Mouse (Mus musculus) heart, postnatal 4 days (tissue): ENCODE results near the gene Atp4a. TPM values are rescaled to one million over a fixed set of nuclear protein-coding genes. Genes with fewer than 3 reads are reported as not detected.

Source experiments
- DNase-seq: peaks from one replicate; pipeline ENCODE4 v3.0.0; 2021
- total RNA-seq, 2 experiments: library from RNA; stranded (reverse); gene quantifications; 2 replicates each; pipeline ENCODE4 v1.2.3; 2021

Atp4a gene
- total RNA-seq: under 1 TPM; 0.14 to 0.74 TPM

GRCm38 (mm10) chr7:30711942-30712341 is at the start of gene Atp4a:
Gene Atp4a (plus strand): TSS chr7:30712209.
- DNase-seq: no peak

DNA sequence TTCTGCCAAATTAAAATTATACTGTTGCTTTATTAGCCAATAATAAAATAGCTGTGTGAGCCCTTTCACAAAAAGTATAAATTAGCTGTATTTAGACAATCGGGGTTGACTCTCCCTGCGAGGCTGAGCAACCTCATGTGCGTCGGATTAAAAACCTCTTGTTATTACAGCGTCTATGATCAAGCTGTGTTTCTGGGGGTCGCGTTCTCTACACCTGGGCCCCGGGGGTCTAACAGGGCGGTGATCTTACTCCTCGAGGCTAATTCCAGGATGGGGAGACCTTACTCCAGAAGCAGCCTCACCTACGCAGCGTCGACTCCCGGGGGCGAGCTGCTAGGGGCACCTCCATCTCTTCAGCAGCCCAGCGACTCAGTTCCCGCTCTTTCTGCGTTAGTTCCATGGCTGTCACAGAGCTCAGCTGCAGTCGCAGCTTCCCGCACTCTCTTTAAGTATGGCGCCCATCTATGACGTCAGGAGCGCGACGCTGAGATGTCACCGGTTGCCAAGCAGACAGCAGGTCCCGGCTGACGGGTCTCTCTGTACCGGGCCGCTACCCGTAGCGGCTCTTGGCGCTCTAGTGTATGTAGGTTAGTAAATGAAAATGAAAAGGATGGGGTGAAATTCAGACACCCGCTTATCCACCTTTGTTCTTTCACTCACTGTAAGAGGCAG is 47.3 kb upstream of the Atp4a start, which contains the start of gene Haus5:
TSS of gene Haus5 (minus strand) at position 466 of the 672 bp plus-strand sequence.
- peak; percentile 93 for DNase-seq

- no peak for DNase-seq
These were observed 46.7 kb upstream of the Atp4a start for GRCm38 (mm10) chr7:30665321-30665720.

DNA sequence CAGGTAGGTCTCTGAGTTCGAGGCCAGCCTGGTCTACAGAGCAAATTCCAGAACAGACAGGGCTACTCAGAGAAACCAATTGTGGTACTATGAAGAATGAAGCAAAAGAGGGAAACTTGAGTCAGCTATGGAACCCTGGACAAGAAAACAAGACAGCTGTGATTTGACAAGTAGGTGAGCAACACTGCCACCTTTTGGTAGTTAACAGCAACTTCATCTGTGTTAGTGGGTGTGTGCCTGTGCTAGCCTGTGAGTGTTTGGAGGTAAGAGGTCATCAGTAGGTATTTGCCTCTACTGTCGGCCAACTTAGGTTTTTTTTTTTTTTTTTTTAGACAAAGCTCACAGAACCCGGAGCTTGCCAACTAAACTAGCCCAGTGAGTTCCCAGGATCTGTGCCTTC is 42.8 kb upstream of the Atp4a start:
- no peak for DNase-seq

- no peak for DNase-seq
These were observed 40.5 kb upstream of the Atp4a start, which contains the start of gene Pmis2 for GRCm38 (mm10) chr7:30671480-30671879. Gene Pmis2 (minus strand): TSS chr7:30671605.

- peak; percentile 88 for DNase-seq
These were observed 33.6 kb upstream of the Atp4a start for GRCm38 (mm10) chr7:30678263-30678975.

DNA sequence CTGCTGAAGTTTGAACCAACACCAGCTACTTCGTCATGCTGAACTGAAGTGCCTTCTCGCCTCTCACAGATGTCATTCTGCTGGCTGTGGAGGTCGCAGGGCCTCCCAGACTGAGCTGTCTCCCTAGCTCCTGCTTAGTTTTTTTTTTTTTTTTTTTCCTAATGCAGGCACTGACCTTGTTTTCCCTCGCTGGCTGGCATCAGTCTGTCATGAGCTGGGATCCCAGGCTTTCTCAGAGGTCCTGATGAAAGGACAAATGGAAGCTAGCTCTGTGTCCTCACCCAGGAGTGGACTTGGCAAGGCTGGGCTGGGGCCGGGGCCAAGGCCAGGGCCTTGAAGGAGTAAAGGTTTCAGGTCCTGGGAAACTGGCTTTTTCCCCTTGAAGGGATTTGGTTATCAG is 30.1 kb upstream of the Atp4a start:
- DNase-seq: peak; percentile 38

GRCm38 (mm10) chr7:30683425-30683824 is 28.6 kb upstream of the Atp4a start:
- no peak for DNase-seq

GRCm38 (mm10) chr7:30688325-30688724 is 23.7 kb upstream of the Atp4a start:
- DNase-seq: no peak

DNA sequence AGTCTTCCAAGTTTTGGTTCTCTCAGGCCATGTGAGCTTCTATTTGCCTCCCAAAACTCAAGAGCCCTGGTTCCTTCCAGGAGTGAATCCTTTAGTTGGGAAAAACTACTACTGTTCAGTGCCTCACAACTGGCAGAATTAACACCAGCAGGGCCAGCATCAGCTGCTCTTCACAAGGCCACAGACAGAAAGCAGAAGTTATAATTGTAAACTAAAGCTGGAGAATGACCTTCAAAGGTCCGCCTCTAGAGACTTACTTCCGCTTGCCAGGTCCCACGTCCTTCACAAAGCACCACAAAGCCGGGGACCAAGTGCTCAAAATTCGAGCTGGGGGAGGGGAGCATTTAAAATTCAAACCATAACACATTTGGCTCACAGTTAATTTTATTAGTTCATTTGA is 13.9 kb upstream of the Atp4a start:
- DNase-seq: no peak

DNA sequence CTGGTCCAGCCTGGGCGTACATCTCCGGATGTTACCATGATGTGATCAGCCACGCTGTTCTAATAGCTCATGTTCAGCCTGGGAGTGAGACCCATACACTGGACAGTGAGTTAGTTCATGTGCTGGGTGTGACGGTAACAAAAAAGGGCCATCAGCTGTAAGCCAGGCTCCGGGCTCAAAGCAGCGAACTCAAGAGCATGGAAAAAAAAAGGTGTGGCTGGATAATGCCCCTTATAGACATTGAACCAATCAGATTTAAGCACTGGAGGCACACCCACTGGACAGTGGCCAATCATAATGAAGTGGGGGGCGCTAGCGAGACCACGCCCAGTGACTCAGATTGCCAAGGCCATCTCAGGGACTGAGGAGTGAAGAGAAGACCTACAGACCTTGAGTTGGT is 13.4 kb upstream of the Atp4a start, which contains the start of gene 2200002J24Rik:
TSS of gene 2200002J24Rik (plus strand) at position 338 of the 400 bp plus-strand sequence.
- DNase-seq: peak; percentile 27

DNA sequence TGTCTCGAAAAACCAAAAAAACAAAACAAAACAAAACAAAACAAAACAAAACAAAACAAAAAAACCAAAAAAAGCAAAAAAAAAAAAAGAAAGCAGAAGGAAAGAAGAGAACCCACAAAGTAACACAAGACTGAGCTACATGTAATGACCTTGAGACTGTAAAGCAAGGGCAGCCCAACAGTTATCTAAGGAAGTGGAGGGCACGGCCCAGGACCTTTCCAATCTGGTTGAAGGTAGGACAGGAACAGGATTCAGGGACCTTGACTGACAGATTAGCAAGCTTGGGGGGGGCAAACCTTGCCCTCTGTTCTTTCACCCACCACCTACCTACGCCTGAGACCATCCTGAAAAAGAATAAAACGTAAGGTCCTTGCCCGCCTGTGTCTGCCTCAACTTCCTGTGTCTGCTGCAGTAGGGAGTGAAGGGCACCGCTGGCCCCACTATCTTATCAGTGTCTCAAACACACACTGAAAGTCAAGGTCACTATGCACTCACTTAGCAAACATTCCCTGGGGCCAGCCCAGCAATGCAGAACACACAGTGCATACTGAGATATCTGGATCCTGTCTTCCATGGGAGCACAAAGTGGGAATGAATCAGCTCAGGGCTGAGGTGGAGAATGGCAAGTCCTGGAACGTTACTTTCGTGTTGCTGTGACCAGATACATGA is 5.7 kb upstream of the Atp4a start:
- peak; percentile 35 for DNase-seq

GRCm38 (mm10) chr7:30707441-30707840 is 4.6 kb upstream of the Atp4a start:
- DNase-seq: no peak

DNA sequence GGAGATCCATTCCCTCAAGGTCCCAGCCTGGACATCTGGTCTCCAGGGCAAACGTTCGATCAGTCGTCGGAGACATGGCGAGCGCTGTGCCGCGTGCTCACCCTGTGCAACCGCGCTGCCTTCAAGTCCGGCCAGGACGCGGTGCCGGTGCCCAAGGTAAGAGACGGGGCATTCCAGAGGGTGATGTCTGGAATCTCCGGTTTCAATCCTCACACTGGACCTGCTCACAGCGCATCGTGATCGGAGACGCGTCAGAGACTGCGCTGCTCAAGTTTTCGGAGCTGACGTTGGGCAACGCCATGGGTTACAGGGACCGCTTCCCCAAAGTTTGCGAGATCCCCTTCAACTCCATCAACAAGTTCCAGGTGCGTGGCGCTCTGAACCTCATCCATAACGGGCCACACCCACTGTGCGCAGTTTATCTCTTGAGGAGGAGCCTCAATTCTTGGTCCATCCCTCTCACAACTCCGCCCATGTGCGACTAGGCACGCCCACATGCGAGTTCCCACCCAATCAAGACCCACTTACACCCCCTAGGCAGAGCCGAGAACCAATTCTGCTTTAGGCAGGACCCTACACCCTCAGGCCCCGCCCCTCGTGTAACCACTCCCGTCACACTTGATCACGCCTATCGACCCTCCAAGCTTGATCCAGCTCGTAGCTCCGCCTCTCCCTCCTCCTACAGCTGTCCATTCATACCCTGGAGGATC is 5.2 kb downstream of the Atp4a start:
- peak; percentile 61 for DNase-seq

DNA sequence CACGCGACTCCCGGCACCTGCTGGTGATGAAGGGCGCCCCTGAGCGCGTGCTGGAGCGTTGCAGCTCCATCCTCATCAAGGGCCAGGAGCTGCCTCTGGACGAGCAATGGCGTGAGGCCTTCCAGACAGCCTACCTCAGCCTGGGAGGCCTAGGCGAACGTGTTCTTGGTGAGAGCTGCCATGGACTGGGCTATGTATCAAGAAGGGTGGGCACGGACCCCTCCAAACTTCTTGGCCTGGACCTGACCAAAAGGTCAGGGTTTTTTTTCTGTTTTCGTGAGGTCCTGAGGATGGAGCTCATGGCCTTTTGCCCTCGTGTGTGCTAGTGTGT is 5.7 kb downstream of the Atp4a start:
- DNase-seq: no peak

DNA sequence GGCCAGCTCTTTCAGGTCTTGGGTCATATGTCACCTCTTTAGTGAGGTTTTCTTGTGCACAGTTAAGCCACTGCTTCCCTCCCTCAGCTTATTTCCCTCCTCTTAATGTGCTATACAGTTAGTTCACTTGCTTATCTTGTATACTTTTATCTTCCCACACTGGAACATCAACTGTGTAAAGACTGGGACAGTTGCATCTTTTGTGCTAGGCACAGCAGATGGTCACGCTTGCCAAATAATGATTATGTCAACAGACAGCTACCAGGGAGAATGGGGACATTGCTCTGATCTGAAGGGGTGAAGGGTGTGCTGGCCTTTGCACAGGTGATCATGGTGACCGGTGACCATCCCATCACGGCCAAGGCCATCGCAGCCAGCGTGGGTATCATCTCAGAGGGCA is 7.7 kb downstream of the Atp4a start:
- no peak for DNase-seq

- no peak for DNase-seq
These were observed 9.3 kb downstream of the Atp4a start for GRCm38 (mm10) chr7:30721286-30721685.

DNA sequence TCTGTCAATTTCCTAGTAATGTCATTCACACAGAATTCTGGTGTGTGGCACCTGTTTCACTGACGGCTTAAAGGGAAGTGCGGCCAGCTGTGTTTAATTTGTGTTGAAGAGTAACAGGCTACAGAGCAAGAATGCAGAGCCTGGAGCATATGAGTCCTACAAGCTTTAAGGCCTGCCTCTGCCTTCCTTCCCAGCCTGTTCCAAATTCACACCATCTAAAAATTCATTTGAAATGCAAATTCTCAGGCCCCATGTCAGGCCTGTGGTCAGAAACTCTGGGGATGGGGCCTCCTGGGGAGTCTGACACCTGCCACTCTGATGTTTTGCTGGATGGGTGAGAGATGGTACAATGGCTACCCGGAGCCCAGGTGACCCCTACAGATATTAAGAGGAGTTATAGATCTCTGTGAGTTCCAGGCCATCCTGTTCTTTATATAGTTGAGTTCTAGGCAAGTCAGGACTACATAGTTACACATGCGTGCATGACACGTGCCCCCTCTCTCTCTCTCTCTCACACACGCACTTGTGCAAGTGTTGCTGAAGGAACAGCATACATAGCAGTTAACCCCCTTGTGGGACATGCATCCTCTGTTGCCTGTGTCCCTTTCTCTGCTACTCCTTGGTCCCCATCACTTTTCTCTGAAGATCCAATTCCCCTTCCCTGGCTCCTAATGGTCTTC is 11.4 kb downstream of the Atp4a start:
- no peak for DNase-seq

GRCm38 (mm10) chr7:30728214-30728613 is 16.2 kb downstream of the Atp4a start:
- DNase-seq: no peak

DNA sequence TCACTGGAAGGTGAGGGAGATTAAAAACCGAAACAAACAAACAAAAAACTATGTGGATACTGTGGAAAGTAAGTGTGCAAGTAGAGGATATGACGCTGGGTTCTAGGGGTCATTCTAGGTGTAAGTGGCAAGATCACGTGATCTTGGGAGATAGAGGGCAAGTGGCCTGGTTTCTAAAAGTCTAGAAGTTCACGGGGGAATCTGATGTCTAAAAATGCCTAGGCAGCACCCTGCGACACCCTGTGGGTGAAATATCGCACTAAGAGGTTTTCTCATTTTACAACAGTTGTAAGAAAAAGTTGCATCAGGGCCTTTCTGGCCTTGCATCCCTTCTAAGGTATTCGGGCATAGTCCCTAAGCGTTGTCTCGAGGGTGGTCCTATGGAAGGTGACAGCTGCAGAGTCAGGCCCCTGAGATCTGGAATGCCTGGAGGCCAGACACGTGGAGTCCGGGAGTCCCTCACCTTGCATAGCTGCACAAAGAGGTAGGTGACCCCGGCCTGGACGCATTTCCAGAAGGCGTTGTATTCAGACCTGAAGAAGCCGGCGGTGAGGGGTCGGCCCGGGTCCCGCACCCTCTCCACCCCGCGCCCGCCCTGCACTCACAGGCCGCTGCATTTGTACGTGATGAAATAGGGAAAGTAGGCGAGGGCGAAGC is 16.9 kb downstream of the Atp4a start:
- DNase-seq: no peak

DNA sequence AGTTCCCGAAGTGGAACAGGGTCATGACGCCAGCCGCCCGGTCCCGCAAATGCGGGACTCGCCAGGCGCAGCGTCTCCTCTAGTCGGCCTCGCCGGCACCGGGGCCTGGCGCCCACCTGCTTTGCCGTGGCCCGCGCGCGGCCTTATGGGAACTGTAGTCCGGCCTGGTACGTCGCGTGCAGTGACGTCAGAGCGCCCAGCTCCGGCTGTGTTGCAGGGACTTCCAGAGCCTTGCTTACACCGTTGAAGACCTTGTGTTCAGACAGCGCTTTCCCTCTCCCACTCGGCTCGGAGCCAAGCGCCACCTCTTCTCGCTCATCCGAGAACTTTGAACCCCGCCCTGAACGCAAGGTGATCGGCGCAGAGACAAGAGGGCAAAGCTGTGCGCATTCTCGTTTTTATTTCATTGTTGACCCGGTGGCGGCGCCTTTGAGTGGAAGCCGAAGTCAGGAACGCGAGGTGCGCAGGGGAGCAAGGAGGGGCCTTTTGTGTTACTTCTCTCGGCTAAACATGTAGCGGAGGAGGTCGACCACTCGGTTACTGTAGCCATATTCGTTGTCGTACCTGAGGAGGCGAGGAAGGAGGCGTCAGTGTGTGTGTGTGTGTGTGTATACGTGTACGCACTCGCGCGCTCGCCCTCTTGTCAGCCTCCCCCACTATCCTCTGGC is 17.5 kb downstream of the Atp4a start, which contains the start of gene Tmem147:
TSS of gene Tmem147 (minus strand) at position 145 of the 668 bp plus-strand sequence.
- peak; percentile 94 for DNase-seq
